Mouse (Mus musculus) liver, embryonic 15.5 days (tissue): ENCODE measurements around the gene Zfp616. TPM values are rescaled to one million over a fixed set of nuclear protein-coding genes. Genes with fewer than 3 reads are reported as not detected.

Experiments used
- ATAC-seq: fragments of 200-750 bp; cut with Nextera tagmentation; 2 replicates; pipeline ENCODE4 v1.8.0; 2017; ENCODE audit warnings: moderate number of reproducible peaks, mild to moderate bottlenecking, moderate library complexity; ENCODE audit not compliant: insufficient read depth
- H3K27ac ChIP-seq: fragments of 300-500 bp; sonication (generic); replicated peaks from 2 replicates; pipeline ENCODE4 v1.5.1; 2015; ENCODE audit warnings: mild to moderate bottlenecking, inconsistent platforms
- H3K27me3 ChIP-seq: fragments of 300-500 bp; sonication (generic); 2 replicates; pipeline ENCODE4 v1.6.1; 2015; ENCODE audit warnings: mild to moderate bottlenecking, inconsistent platforms
- H3K36me3 ChIP-seq: fragments of 300-500 bp; sonication (generic); replicated peaks from 2 replicates; pipeline ENCODE4 v1.6.1; 2015; ENCODE audit warnings: moderate library complexity, mild to moderate bottlenecking, inconsistent platforms
- H3K4me1 ChIP-seq: fragments of 300-500 bp; sonication (generic); replicated peaks from 2 replicates; pipeline ENCODE4 v1.6.1; 2015; ENCODE audit warnings: inconsistent platforms
- H3K4me2 ChIP-seq: fragments of 300-500 bp; sonication (generic); 2 replicates; pipeline ENCODE4 v1.6.1; 2015; ENCODE audit warnings: moderate library complexity, mild to moderate bottlenecking, inconsistent platforms
- H3K4me3 ChIP-seq: fragments of 300-500 bp; sonication (generic); replicated peaks from 2 replicates; pipeline ENCODE4 v1.5.1; 2015; ENCODE audit warnings: mild to moderate bottlenecking, inconsistent platforms
- H3K9ac ChIP-seq: fragments of 300-500 bp; sonication (generic); 2 replicates; pipeline ENCODE4 v1.6.1; 2015; ENCODE audit warnings: moderate library complexity, mild to moderate bottlenecking, inconsistent platforms
- H3K9me3 ChIP-seq: fragments of 300-500 bp; sonication (generic); replicated peaks from 2 replicates; pipeline ENCODE4 v1.6.1; 2016; ENCODE audit warnings: inconsistent platforms
- WGBS: fragments of 180-500 bp; shearing (Covaris S2); methylation state at CpG from one replicate; pipeline ENCODE4 v1.1.7; 2015; ENCODE audit warnings: mixed read lengths; ENCODE audit not compliant: insufficient replicate concordance; 5-methylcytosine and 5-hydroxymethylcytosine counted together
- polyA plus RNA-seq: library from polyadenylated mRNA; unstranded; fragments of >200 nt; fragmentation: Nextera tagmentation; extraction: Ambion mirVana; gene quantifications from 2 replicates; pipeline ENCODE4 v1.2.1, GENCODE M21; 2015

Gene Zfp616
- not detected in 2 replicates for polyA plus RNA-seq

DNA sequence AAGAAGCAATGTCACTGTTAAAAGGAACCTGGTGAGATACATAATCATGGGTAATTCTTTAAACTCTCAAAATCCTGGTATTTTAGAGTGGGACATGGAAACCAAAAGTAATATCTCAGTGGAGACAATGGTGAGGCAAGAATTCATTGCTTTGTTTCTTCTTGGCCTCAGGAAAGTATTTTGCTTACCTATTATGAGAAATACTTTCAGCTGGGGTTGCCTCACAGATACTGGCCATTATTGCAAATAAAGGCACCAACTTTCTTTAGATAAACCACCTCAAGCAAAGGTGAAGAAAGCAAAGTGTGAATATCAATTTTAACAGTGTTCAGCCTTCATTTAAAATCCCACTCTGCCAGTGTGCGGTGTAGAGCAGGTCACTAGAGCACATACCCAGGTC, at the start of gene Zfp616:
Zfp616 (plus strand) TSS at position 301 of the 400 bp plus-strand sequence.
- Histone ChIP-seq H3K27me3 (no peaks in the 10 kb centered on the region), H3K4me3 (no peak within 1 kb of the TSS), H3K27ac (no peak within 1 kb of the TSS), H3K4me1 (no peaks in the 10 kb centered on the region), H3K36me3 (no peaks in the 10 kb centered on the region), H3K9ac (no peak within 1 kb of the TSS), H3K4me2 (no peak within 1 kb of the TSS), H3K9me3 (no peaks in the 10 kb centered on the region)
- WGBS = 65% methylated on average over 1 of the region's 1 CpGs
- no peak for ATAC-seq

DNA sequence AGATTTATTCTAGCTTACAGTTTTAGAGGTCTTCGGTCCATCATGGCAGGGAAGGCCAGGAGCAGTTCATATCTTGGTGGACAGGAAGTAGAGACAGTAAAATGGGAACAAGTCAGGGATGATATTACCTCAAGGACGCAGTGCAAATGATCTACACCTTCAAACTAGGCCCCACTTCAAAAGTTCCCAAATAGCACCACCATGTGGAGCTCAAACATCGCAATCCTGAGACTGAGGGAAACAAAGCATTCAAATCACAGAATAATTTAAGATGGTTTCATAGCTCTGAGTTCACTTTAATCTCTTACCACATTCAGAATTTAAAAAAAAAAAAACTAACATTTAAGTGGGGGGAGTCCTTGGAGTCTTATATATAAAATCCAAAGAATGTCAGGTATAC, 18.4 kb upstream of the Zfp616 start:
- Histone ChIP-seq H3K4me1 (no peaks in the 10 kb centered on the region), H3K9ac (no peak overlapping the region), H3K27ac (no peak overlapping the region), H3K27me3 (no peaks in the 10 kb centered on the region), H3K9me3 (no peaks in the 10 kb centered on the region), H3K4me2 (no peak overlapping the region), H3K36me3 (no peaks in the 10 kb centered on the region), H3K4me3 (no peak overlapping the region)
- 49% methylated on average over 3 of the region's 3 CpGs for WGBS
- no peak for ATAC-seq

DNA sequence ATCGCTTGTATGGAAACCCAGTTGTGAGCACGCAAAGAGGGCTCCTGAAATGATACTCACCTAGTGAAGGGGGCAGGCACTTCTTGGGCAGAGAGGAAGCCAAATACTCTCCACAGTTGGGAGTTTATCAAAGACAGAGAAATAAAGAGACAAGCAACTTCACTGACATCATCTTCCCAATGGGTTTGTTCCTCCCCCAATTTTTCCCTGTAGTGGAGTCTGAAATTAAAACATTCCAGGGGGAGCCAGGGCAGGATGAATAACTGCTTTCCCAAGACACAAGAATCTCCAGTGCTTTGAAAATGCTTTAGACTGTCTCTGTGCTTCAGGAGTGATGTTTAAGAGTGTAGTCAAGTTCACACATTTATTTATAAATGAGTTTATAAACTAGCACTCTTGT, 13.3 kb upstream of the Zfp616 start, which contains the start of the genes Olfr139 and Olfr399:
Olfr139 (minus strand) TSS at position 101 of the 400 bp plus-strand sequence.
Olfr399 (minus strand) TSS at position 165 of the 400 bp plus-strand sequence.
- no peaks in the 10 kb centered on the region for H3K27me3 ChIP-seq
- no peak within 1 kb of the TSS for H3K9ac ChIP-seq
- H3K9me3 ChIP-seq = no peaks in the 10 kb centered on the region
- no peak within 1 kb of the TSS for H3K4me2 ChIP-seq
- no peak within 1 kb of the TSS for H3K27ac ChIP-seq
- H3K4me1 ChIP-seq = no peaks in the 10 kb centered on the region
- 63% methylated on average over 2 of the region's 2 CpGs for WGBS
- no peak for ATAC-seq
- H3K4me3 ChIP-seq = no peak within 1 kb of the TSS
- no peaks in the 10 kb centered on the region for H3K36me3 ChIP-seq

DNA sequence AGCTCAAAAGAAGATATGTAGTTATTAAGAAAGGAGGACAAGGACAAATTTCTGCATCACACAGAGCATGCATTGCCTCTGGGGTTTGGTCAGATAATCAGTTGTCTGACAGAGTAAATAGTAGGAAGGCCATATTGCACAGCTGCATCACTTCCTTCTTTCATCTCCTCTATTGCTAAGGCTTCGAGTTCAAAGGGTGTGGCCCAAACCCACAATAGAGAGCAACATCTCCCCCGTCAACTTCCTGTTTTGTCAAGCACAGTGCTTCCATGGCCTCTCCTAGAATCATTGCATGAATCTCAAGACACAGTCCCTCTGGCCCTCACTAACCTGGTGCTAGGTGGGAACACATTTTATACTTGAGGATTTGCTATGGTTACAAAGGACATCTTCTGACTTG, 31.0 kb downstream of the Zfp616 start:
- Histone ChIP-seq H3K36me3 (no peaks in the 10 kb centered on the region), H3K9ac (no peak overlapping the region), H3K4me2 (no peak overlapping the region), H3K27ac (no peak overlapping the region), H3K9me3 (no peaks in the 10 kb centered on the region), H3K4me3 (no peak overlapping the region), H3K4me1 (no peaks in the 10 kb centered on the region), H3K27me3 (no peaks in the 10 kb centered on the region)
- WGBS = 21% methylated on average over 2 of the region's 2 CpGs
- no peak for ATAC-seq

- no peak overlapping the region for H3K9ac ChIP-seq
- H3K4me3 ChIP-seq = no peak overlapping the region
- no peaks in the 10 kb centered on the region for H3K27me3 ChIP-seq
- no peak overlapping the region for H3K4me2 ChIP-seq
- H3K4me1 ChIP-seq = no peaks in the 10 kb centered on the region
- ATAC-seq = no peak
- H3K9me3 ChIP-seq = no peaks in the 10 kb centered on the region
- H3K36me3 ChIP-seq = no peaks in the 10 kb centered on the region
- WGBS = 34% methylated on average over 2 of the region's 2 CpGs
- H3K27ac ChIP-seq = no peak overlapping the region
Measured at GRCm38 (mm10) chr11:74101507-74101906, 31.8 kb downstream of the Zfp616 start.

GRCm38 (mm10) chr11:74105066-74105465, 35.3 kb downstream of the Zfp616 start:
- Histone ChIP-seq H3K4me1 (no peaks in the 10 kb centered on the region), H3K4me2 (no peak overlapping the region), H3K9me3 (no peaks in the 10 kb centered on the region), H3K9ac (no peak overlapping the region), H3K36me3 (no peaks in the 10 kb centered on the region), H3K27me3 (no peaks in the 10 kb centered on the region), H3K4me3 (no peak overlapping the region), H3K27ac (no peak overlapping the region)
- ATAC-seq = no peak
- 18% methylated on average over 5 of the region's 5 CpGs for WGBS

GRCm38 (mm10) chr11:74113412-74113811, 43.7 kb downstream of the Zfp616 start, which contains the start of gene Olfr401:
TSS of gene Olfr401 (plus strand) at chr11:74113712.
- no peak within 1 kb of the TSS for H3K4me2 ChIP-seq
- no peaks in the 10 kb centered on the region for H3K4me1 ChIP-seq
- no peaks in the 10 kb centered on the region for H3K9me3 ChIP-seq
- no peak within 1 kb of the TSS for H3K4me3 ChIP-seq
- no peak within 1 kb of the TSS for H3K27ac ChIP-seq
- no peak for ATAC-seq
- no peaks in the 10 kb centered on the region for H3K27me3 ChIP-seq
- no peaks in the 10 kb centered on the region for H3K36me3 ChIP-seq
- no peak within 1 kb of the TSS for H3K9ac ChIP-seq

Other genes with a start within 250 kb of the Zfp616 start
- not detected in 2 replicates for gene Olfr393, start 218.5 kb upstream of the Zfp616 start, polyA plus RNA-seq
- gene Olfr394, start 179.2 kb upstream of the Zfp616 start, polyA plus RNA-seq = not detected in 2 replicates
- gene Olfr395, start 160.7 kb upstream of the Zfp616 start, polyA plus RNA-seq = not detected in 2 replicates
- gene Olfr23, start 133.3 kb upstream of the Zfp616 start, polyA plus RNA-seq = not detected in 2 replicates
- not detected in 2 replicates for gene Olfr397, start 109.1 kb upstream of the Zfp616 start, polyA plus RNA-seq
- not detected in 2 replicates for gene Olfr398, start 79.5 kb upstream of the Zfp616 start, polyA plus RNA-seq
- gene Olfr139, start 13.4 kb upstream of the Zfp616 start, polyA plus RNA-seq = not detected in 2 replicates
- gene Olfr399, start 13.3 kb upstream of the Zfp616 start, polyA plus RNA-seq = not detected in 2 replicates
- not detected in 2 replicates for gene Olfr401, start 43.8 kb downstream of the Zfp616 start, polyA plus RNA-seq
- gene Olfr402, start 83.6 kb downstream of the Zfp616 start, polyA plus RNA-seq = not detected in 2 replicates
- gene Olfr403, start 116.3 kb downstream of the Zfp616 start, polyA plus RNA-seq = not detected in 2 replicates
- gene Olfr43, start 141.4 kb downstream of the Zfp616 start, polyA plus RNA-seq = not detected in 2 replicates
- gene Olfr406, start 189.9 kb downstream of the Zfp616 start, polyA plus RNA-seq = not detected in 2 replicates
- gene Olfr59, start 213.8 kb downstream of the Zfp616 start, polyA plus RNA-seq = not detected in 2 replicates